Mouse (Mus musculus) thymus, postnatal 25 days (tissue): ENCODE data around the gene Olfr1224-ps1.
"Not testable (repeated sequence)": the region's sequence is repeated elsewhere in the genome, so short reads cannot be mapped to it uniquely, and the experiment has no call there.

Source experiments
- DNase-seq: peaks from one replicate; pipeline ENCODE4 v3.0.0; 2022

Olfr1224-ps1 gene

DNA sequence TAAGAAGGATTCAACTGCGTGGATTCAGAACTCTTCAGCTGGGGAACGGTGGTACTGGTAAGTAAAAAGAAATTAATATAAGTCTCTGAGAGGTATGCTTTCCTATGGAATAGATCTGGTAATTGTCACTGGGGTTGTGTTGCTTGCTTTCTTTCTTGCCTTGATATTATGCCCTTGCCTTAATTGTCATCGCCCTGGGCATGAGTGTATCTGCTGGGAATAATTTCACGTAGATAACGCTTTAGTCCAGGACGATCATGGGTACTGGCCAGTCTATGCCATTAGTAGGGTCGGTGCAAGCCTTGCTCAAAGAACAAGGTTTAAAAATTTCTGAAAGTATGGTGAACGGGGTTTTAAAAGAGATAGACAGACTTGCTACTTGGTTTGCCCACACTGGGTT is at the start of gene Olfr1224-ps1:
TSS of gene Olfr1224-ps1 (minus strand) at position 101 of the 400 bp plus-strand sequence.
- DNase-seq = not testable (repeated sequence)

DNA sequence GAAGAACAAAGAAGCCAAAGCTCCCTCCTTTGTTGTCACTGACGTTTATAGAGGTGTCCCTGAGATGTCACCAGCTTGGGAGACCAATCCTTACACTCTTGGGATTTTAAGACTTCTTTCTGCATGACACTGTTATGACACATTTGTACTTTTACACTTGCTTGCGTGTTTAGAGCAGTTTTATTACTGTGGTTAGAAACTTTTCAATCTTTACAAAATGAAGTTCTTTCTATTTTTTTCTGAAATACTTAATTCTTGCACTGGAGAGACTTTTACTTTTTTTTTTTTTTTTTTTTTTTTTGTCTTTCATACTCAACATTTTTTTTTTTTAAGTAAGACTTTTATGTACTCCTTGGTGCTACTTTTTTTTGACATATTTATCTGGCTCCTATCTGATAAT is 36.1 kb upstream of the Olfr1224-ps1 start, which contains the start of gene Olfr1226:
TSS of gene Olfr1226 (minus strand) at position 101 of the 400 bp plus-strand sequence.
- DNase-seq = no peak

DNA sequence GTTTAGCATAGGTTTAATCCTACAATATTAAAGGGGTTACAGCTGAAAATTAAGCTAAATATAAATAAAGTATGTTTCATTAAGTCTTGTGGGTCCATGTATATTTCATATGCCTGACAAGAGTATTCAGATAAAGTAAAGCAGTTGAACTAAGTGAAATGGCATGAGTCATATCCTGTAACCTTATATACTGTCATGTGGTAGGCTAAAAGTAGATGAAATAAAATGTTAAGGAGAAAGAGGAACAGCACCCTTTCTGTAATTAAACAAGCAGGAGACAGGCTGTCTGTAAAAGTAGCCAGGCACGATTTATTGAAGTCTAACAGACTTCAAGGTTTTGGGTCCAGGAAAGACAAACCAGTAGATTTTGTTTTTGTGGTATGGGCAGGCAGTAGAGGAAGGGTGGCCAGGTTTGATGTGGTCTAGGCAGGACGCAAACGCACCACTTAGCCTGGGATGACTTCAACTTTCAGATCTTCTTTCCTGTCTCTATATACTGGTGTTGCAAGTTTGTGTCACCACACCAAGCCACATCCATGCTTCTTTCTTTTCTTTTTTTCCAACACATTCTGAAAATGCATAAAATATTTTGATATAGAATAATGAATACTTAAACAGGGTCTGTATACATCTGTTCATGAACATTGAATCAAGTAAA is 32.6 kb upstream of the Olfr1224-ps1 start:
- DNase-seq = no peak

DNA sequence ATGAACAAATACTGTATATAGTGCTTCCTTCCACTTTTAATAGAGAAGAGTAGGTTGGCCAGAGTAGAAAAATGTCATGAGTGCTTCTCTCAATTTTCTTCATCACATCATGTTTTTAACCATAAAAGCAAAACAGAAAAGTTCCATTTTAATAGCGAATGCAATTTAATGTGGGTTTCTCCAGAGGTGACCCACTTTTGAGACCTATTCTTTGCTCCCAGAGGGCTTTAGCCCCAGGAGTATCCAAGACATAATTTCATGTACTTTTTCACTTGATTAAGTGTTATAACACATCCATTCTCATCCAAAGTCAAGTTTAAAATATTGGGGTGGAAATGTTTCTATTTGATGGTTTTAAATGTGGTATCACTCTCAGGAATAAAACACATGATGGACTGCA is 10.7 kb upstream of the Olfr1224-ps1 start, which contains the start of gene Olfr1225:
TSS of gene Olfr1225 (minus strand) at position 101 of the 400 bp plus-strand sequence.
- DNase-seq = no peak

DNA sequence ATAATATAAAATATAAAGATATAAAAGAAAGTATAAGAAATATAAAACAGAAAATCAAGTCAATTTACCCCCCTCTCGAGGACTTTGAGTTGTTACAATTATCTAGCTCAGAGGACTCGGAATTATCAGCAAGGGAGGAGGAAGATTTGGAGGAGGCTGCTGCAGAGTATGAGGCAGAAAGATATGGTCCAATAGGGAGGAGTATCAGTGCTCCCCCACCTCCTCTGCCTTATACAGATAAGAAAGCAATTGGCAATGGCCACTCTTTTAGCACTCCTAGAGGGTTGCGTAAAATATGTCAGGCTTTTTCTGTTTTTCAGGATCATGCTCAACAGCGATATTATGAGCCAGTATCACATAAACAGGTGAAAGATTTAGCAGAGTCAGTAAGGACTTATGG is 820 bp upstream of the Olfr1224-ps1 start:
- not testable (repeated sequence) for DNase-seq

DNA sequence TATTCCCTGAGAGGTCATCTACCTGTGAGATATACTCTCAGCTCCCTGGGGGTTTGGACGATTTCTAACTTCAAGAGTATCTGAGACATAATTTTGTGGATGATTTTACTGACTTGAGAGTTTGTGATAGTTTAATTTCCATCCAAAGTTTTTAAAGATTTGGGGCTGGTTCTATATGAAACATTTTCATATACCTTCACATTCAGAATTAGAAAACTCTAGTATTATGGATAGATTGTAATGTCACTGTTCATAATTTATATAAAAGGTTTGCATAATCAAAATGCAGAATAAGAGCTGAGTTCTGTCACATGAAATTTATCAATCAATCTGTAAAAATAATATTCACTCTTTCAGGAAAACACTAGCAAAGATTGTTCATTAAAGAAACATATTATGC is 12.4 kb downstream of the Olfr1224-ps1 start, which contains the start of gene Olfr1223:
TSS of gene Olfr1223 (minus strand) at position 101 of the 400 bp plus-strand sequence.
- no peak for DNase-seq

DNA sequence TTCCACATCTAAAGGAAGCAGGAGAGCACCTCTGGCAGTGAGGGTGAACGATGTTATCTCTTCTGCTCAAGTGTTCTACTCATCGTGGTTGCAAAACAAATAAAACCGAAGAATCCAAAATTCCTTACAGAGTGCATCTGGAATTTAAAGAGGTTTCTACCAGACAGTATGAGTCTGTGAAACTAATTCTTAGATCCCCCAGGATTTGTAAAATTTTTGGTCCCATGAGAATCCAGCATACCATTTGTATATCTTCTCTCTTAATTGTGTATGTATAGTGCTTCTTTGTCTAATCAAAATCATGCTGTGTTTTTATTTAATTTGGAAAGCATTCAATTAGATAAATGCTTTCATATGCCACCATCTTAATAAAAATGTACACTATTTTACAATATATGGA is 30.9 kb downstream of the Olfr1224-ps1 start, which contains the start of gene Olfr1222:
TSS of gene Olfr1222 (minus strand) at position 101 of the 400 bp plus-strand sequence.
- DNase-seq = no peak

DNA sequence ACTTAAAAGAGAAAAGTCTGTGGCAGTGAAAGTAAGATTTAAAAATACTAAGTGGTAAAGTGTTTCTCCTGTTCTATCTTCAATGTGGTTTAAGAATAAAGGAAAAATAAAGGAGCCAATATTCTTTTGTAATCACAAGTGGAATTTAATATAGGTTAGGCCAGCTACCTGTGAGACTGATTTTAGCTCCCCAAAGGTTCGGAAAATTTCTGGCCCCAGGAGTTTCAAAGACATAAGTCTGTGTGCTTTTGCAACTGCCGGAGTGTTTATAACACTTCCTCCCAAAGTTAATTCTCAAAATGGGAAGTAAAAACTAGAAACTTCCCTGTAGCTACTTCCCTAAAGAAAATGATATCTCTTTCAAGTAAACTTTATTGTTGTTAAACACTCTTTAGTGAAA is 46.7 kb downstream of the Olfr1224-ps1 start, which contains the start of gene Olfr1221:
TSS of gene Olfr1221 (minus strand) at position 101 of the 400 bp plus-strand sequence.
- no peak for DNase-seq

DNA sequence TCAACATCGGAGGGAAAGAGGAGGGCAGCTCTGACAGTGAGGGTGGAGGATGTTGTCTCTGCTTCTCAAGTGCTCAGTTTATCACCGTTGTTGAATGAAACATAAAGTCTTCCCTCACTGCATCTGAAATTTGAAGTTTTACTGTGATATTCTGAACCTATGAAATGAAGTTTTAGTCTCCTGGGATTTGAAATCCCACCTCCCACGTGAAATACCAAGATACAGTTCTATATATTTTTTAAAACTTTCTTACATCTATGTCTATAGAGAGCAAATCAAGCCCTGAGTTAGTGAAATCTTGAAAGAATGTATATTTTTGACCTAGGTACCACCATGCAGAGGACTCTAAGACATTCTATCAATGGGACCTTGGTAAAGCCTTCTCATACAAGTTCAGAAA is 57.2 kb downstream of the Olfr1224-ps1 start, which contains the start of gene Olfr1220:
TSS of gene Olfr1220 (minus strand) at position 101 of the 400 bp plus-strand sequence.
- DNase-seq = no peak

DNA sequence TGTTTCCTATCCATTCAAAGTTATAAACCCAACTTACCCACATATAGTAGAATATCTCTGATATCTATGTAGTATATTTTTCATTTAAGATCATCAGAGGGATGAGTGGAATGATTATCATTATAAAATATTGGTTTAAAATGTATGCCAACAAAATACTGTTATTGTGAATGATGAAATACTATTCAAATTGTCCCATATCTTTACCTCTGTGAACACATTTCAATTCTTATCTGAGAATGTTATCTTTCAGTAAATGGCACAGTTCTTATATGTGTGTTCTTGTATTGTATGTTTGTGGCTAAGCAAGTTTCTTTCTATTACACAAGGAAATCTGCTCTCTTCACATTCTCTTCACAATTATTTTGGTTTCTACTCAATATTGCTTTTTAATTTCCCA is 58.2 kb downstream of the Olfr1224-ps1 start:
- DNase-seq = no peak
